Mouse (Mus musculus): ENCODE results near the gene Rcsd1. TPM values are rescaled to one million over a fixed set of nuclear protein-coding genes. Genes with fewer than 3 reads are reported as not detected.

The Rcsd1 gene
- polyA plus RNA-seq, 1 experiment from 2014 or later, result 7.0 TPM

DNA sequence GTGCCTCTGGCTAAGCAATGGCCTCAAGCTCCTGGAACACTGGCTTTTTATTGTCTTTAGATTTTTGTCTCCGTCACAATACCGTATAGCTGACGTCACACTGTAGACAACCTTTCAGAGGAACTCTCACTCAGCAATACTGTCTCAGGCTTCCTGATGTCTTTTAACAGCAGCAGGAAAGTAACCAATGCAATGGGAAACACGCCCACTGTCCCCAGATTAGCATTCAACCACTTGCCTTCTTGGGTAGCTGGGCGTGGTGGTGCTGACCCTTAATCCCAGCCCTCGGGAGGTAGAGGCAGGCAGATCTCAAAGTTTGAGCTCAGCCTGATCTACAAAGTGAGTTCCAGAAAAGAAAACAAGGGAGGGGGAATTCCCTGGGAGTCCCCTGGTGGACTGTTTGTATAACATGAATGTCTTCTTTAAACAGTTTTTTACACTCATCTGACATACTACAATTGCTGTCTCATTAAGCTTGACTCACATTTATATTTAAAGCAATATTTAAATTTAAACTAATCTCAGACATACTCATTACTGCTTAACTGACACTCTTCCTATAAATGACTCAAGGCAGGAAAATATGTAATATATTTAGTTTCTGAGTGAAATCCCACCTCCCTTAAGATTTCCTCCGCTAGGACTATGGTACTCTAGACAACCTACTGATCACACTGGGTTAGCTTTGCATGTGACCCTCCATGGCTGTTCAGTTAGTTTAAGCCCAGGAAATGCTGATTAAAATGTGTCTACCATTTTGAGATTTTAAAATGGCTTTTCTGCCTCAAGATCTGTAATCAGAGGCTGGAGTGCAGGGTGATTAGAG lies 99.8 kb downstream of the Rcsd1 start:
- H3K36me3 ChIP-seq, result peaks cover 34% of the 10 kb centered on the region
- peaks cover 22% of the 10 kb centered on the region for H3K4me1 ChIP-seq
- H3K27me3 ChIP-seq, result no peaks in the 10 kb centered on the region
- no peak overlapping the region for H3K4me3 ChIP-seq
- 30% methylated on average over 7 of the region's 7 CpGs for WGBS
- peak; percentile 30; the same call in 1 of the 2 replicates for ATAC-seq (replicated peaks)
- H3K9ac ChIP-seq (replicated peaks), result 0 out of 2 replicates have a peak overlapping the region, but pooled peaks have one; percentile 0
- H3K9me3 ChIP-seq, result no peaks in the 10 kb centered on the region
- peak overlapping the region; percentile 60 for H3K27ac ChIP-seq (replicated peaks)
- no peak overlapping the region for H3K4me2 ChIP-seq (replicated peaks)

DNA sequence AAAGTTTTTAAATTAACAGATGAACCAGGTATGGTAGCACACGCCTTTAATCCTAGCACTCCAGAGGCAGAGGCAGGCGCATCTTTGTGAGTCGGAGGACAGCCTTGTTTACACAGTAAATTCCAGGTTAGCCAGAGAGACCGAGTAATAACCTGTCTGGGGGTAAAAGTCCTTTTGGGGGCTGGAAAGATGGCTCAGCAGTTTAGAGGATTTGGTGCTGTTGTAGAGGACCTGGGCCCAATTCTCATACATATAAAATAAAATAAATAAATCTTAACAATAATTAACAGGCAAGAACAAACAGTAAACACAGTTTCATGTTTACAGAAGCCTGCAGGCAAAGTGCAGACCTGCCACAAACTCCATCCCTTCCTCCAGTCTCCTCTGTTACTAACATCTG lies 100.7 kb downstream of the Rcsd1 start:
- H3K36me3 ChIP-seq, result peaks cover 35% of the 10 kb centered on the region
- no peak overlapping the region for H3K27ac ChIP-seq (replicated peaks)
- no peak overlapping the region for H3K4me2 ChIP-seq (replicated peaks)
- ATAC-seq (replicated peaks), result no peak
- H3K9ac ChIP-seq (replicated peaks), result no peak overlapping the region
- H3K27me3 ChIP-seq, result no peaks in the 10 kb centered on the region
- no peak overlapping the region for H3K4me3 ChIP-seq
- peaks cover 22% of the 10 kb centered on the region for H3K4me1 ChIP-seq
- 90% methylated on average over 4 of the region's 4 CpGs for WGBS
- H3K9me3 ChIP-seq, result no peaks in the 10 kb centered on the region

DNA sequence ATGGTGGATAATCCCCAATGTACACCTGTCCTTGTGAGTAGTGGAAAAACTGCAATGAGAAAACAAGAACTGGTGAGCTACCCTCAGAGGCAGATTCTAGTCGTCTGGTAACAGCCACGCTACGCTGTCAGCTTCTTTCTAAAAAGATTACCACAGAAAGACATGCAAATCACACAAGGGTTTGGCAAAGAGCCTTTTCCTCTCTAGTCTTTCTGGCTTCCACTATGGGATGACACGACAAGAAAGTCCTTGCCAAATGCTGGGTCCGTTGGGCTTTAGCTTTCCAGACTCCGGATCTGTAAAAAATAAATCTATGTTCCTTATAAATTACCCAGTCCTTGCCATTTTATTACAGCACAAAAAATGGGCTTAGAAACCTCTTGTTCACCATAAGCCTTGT lies 103.8 kb downstream of the Rcsd1 start:
- H3K27me3 ChIP-seq, result no peaks in the 10 kb centered on the region
- H3K9ac ChIP-seq (replicated peaks), result no peak overlapping the region
- H3K9me3 ChIP-seq, result no peaks in the 10 kb centered on the region
- peaks cover 40% of the 10 kb centered on the region for H3K36me3 ChIP-seq
- no peak overlapping the region for H3K4me2 ChIP-seq (replicated peaks)
- H3K4me3 ChIP-seq, result no peak overlapping the region
- H3K27ac ChIP-seq (replicated peaks), result peak overlapping the region; percentile 42
- WGBS, result 75% methylated on average over 6 of the region's 6 CpGs
- peaks cover 15% of the 10 kb centered on the region for H3K4me1 ChIP-seq
- no peak for ATAC-seq (replicated peaks)

DNA sequence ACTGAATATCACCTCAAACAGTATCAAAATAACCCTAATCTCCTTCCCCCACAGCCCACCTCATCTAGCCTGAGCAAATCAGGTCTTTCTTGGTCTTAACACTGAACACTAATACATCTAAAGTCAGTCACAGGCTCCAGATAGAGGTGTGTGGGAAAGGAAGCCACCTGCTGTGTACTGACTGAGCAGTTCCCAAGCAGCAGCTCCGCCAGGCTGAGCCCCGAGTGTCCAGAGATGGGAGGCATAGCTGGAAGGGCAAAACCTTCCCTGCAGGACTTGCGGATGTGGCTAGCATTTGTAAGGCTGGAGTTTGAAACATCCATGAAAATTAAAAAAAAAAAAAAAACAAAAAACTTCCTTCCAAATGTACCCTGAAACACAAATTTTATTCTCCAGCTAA lies 104.4 kb downstream of the Rcsd1 start:
- peak overlapping the region; percentile 42 for H3K27ac ChIP-seq (replicated peaks)
- H3K4me2 ChIP-seq (replicated peaks), result no peak overlapping the region
- H3K27me3 ChIP-seq, result no peaks in the 10 kb centered on the region
- peaks cover 8% of the 10 kb centered on the region for H3K4me1 ChIP-seq
- H3K4me3 ChIP-seq, result no peak overlapping the region
- H3K36me3 ChIP-seq, result peaks cover 40% of the 10 kb centered on the region
- WGBS, result 79% methylated on average over 3 of the region's 3 CpGs
- no peaks in the 10 kb centered on the region for H3K9me3 ChIP-seq
- H3K9ac ChIP-seq (replicated peaks), result no peak overlapping the region
- no peak for ATAC-seq (replicated peaks)

DNA sequence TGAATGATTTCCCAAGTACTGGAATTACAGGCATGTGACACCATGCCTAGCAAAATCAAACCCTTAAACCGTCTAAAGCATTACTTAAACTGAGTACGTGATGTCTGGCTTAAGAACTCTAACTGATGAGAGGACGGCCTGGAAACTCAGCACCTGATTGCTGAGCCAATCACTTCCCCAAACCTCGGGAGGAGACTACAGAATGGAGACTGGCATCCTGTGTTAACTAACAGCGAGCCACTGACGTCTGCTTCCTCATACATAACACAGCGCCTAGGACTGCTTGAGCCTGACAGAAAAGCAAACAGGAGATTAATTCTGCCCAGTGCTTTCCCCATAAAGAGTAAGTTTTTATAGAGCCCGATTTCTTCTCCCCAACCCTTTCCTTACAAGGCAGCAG lies 105.4 kb downstream of the Rcsd1 start:
- Histone ChIP-seq H3K9ac (replicated peaks) (no peak overlapping the region), H3K9me3 (no peaks in the 10 kb centered on the region), H3K36me3 (peaks cover 40% of the 10 kb centered on the region), H3K27ac (replicated peaks) (no peak overlapping the region), H3K4me2 (replicated peaks) (no peak overlapping the region), H3K4me1 (no peaks in the 10 kb centered on the region), H3K4me3 (no peak overlapping the region), H3K27me3 (no peaks in the 10 kb centered on the region)
- 93% methylated on average over 8 of the region's 8 CpGs for WGBS
- no peak for ATAC-seq (replicated peaks)

DNA sequence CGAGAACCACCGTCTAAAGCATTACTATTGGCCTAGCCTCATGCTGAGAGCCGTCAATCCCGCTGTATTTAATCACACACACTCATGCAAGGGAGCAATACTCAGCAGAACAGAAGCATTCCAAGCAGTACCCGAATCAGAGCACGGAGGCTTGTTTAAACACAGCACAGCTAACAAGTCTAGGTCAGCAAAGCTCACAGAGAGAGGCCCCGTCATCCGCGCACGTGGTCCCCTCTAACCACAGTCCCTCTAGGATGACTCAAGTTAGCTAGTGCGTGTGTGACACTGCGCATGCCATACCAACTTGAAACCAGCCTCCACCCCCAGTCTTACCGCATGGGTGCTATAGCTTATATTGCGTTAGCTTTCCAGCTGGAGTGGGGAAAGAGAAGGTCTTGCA lies 106.3 kb downstream of the Rcsd1 start:
- WGBS, result 86% methylated on average over 14 of the region's 14 CpGs
- no peaks in the 10 kb centered on the region for H3K27me3 ChIP-seq
- H3K9me3 ChIP-seq, result no peaks in the 10 kb centered on the region
- H3K4me2 ChIP-seq (replicated peaks), result no peak overlapping the region
- no peak overlapping the region for H3K9ac ChIP-seq (replicated peaks)
- H3K27ac ChIP-seq (replicated peaks), result no peak overlapping the region
- H3K4me1 ChIP-seq, result no peaks in the 10 kb centered on the region
- H3K4me3 ChIP-seq, result no peak overlapping the region
- ATAC-seq (replicated peaks), result no peak; the same call in 1 of the 2 replicates
- peaks cover 40% of the 10 kb centered on the region for H3K36me3 ChIP-seq

DNA sequence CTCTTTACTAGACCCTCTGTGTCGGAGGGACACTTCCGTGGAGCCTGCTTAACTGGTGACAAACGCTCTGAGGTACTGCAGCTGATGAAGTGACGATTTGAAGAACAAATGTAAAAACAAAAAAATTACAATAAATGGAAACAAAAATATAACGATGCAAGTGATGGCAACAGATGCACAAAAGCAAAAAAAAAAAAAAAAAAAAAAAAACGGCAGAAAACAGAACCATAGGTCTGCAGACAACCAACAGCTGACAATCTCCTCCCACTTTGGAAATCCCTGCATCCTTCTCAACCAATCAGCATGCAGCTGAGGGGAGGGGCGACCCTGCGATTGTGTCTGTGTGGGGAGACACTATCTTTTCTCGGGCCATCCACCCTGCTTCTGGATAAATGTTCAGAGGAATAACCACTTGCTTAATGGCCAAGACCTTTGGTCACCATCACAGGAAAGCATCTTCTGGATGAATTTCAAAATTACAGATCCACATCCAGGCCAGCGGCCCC lies 107.7 kb downstream of the Rcsd1 start:
- Histone ChIP-seq H3K27me3 (no peaks in the 10 kb centered on the region), H3K4me2 (replicated peaks) (no peak overlapping the region), H3K27ac (replicated peaks) (no peak overlapping the region), H3K4me3 (no peak overlapping the region), H3K9me3 (no peaks in the 10 kb centered on the region), H3K4me1 (no peaks in the 10 kb centered on the region), H3K9ac (replicated peaks) (no peak overlapping the region), H3K36me3 (peaks cover 30% of the 10 kb centered on the region; the same call in 1 of the 2 replicates)
- ATAC-seq (replicated peaks), result no peak
- WGBS, result 73% methylated on average over 10 of the region's 10 CpGs

Small RNA genes within 50 kb of the gene (microRNA-seq; reads per million reads assigned to microRNA genes)
- gene Gm44458, result not detected

Other genes starting within 250 kb of the Rcsd1 start
- gene Dcaf6, start 249.3 kb downstream of the Rcsd1 start, polyA plus RNA-seq (2015; fragmentation: Nextera tagmentation; extraction: Ambion mirVana), result 13.9 and 15.2 TPM in 2 replicates
- 168 and 182 TPM in 2 replicates for gene Mpc2, start 249.1 kb downstream of the Rcsd1 start, polyA plus RNA-seq (2015; fragmentation: Nextera tagmentation; extraction: Ambion mirVana)
- gene Adcy10, start 224.6 kb downstream of the Rcsd1 start, polyA plus RNA-seq (2015; fragmentation: Nextera tagmentation; extraction: Ambion mirVana), result 0.17 and 0.20 TPM in 2 replicates
- 144 and 146 TPM in 2 replicates for gene Mpzl1, start 75.2 kb downstream of the Rcsd1 start, polyA plus RNA-seq (2015; fragmentation: Nextera tagmentation; extraction: Ambion mirVana)
- gene Creg1, start 54.0 kb upstream of the Rcsd1 start, polyA plus RNA-seq (2015; fragmentation: Nextera tagmentation; extraction: Ambion mirVana), result 18.3 and 19.0 TPM in 2 replicates
- gene Cd247, start 78.9 kb upstream of the Rcsd1 start, polyA plus RNA-seq (2015; fragmentation: Nextera tagmentation; extraction: Ambion mirVana), result 1.5 and 1.6 TPM in 2 replicates